14 mouse cellular contexts compared by ENCODE assay signal in genomic region chr13:24792411-24793045, GRCm38 (mm10). TPM values are rescaled to one million over a fixed set of nuclear protein-coding genes. Genes with fewer than 3 reads are reported as not detected.
DNase-seq lines count a peak whose midpoint lies in the region; ATAC-seq and TF ChIP-seq lines count a peak whose summit lies in the region.
"Had no signal": no experiment of that assay in that cellular context is flagged by ENCODE, and none has a peak within 500 bp of the region (broad histone marks: within the 10 kb centered on the region; RNA-seq: fewer than 3 reads in every experiment).

No protein-coding gene starts in this region.

- no peak for ATAC-seq in midbrain, embryonic 11.5 days (ENCODE audit: low FRiP score)
- ATAC-seq: forebrain, embryonic 13.5 days had no signal

- TF ChIP-seq RAD21 in CH12.LX (IDR thresholded peaks at IDR 0.05; ENCODE audit: low read depth, low read length) = no peak

- H3K4me2 ChIP-seq in CH12.LX (ENCODE audit: insufficient read depth, low read depth, poor library complexity, severe bottlenecking) = no peak overlapping the region
- H3K4me2 ChIP-seq in midbrain, embryonic 11.5 days = no peak overlapping the region
- H3K4me2 ChIP-seq: forebrain, embryonic 13.5 days; heart, embryonic 13.5 days had no signal

- TF ChIP-seq POLR2A in CH12.LX (IDR thresholded peaks at IDR 0.05; ENCODE audit: low read depth, low read length) = no peak
- no peak for TF ChIP-seq POLR2A in bone marrow, adult 2 months (IDR thresholded peaks at IDR 0.05; ENCODE audit: borderline replicate concordance, control insufficient read depth, low read depth, low read length)

- no peaks in the 10 kb centered on the region for H3K9me3 ChIP-seq in CH12.LX (replicated peaks; ENCODE audit: low read length)
- H3K9me3 ChIP-seq in megakaryocyte, embryonic 14.5 days = no peaks in the 10 kb centered on the region
- no peaks in the 10 kb centered on the region for H3K9me3 ChIP-seq in midbrain, embryonic 11.5 days (ENCODE audit: control insufficient read depth, low read length)
- H3K9me3 ChIP-seq: forebrain, embryonic 13.5 days; heart, embryonic 13.5 days had no signal

- 62% methylated on average over 9 of the region's 9 CpGs for WGBS in bone marrow, adult 2 months
- WGBS in midbrain, embryonic 11.5 days = 84% methylated on average over 9 of the region's 9 CpGs

- DNase-seq in heart, adult 9 months (ENCODE audit: low spot score in 2 of 2) = peak; percentile 39 to 49
- DNase-seq in heart, postnatal 4 days = no peak
- no peak for DNase-seq in CH12.LX (ENCODE audit: extremely low read depth)
- DNase-seq in spleen, adult 18-20 months = no peak
- no peak for DNase-seq in midbrain, embryonic 11.5 days (ENCODE audit: low spot score, missing footprints)
- DNase-seq in spleen, postnatal 10 days (ENCODE audit: low spot score in 2 of 2) = no peak
- DNase-seq: layer of hippocampus, postnatal 36 days; thymus, adult 2 months had no signal

- peaks cover 2 to 24% of the 10 kb centered on the region in 2 experiments for H3K4me1 ChIP-seq in CH12.LX (ENCODE audit: control insufficient read depth in 1 of 2, insufficient read depth in 2 of 2)
- H3K4me1 ChIP-seq in bone marrow, adult 2 months (ENCODE audit: control insufficient read depth, insufficient read depth, low read length) = no peaks in the 10 kb centered on the region
- peaks cover 23% of the 10 kb centered on the region for H3K4me1 ChIP-seq in megakaryocyte, embryonic 14.5 days
- H3K4me1 ChIP-seq in midbrain, embryonic 11.5 days (ENCODE audit: control insufficient read depth, insufficient read depth, low read length) = no peaks in the 10 kb centered on the region
- H3K4me1 ChIP-seq: forebrain, embryonic 13.5 days had no signal

- no peak for TF ChIP-seq EP300 in CH12.LX (IDR thresholded peaks at IDR 0.05; ENCODE audit: low read length)

- in situ Hi-C loops in CH12.LX (cut with MboI; ENCODE audit: low pct_ligation_motif_present, low pct_unique_long_range_greater_than_20kb, low sequenced_read_pairs) = no loop called here

- no peak overlapping the region for H3K27ac ChIP-seq in CH12.LX (ENCODE audit: insufficient read depth, low read depth)
- peak overlapping the region; percentile 19; the same call in 1 of the 2 replicates for H3K27ac ChIP-seq in bone marrow, adult 2 months (ENCODE audit: control insufficient read depth, insufficient read depth, low read depth, low read length, poor library complexity)
- H3K27ac ChIP-seq in midbrain, embryonic 11.5 days (ENCODE audit: low read depth, low read length) = no peak overlapping the region
- H3K27ac ChIP-seq: forebrain, embryonic 13.5 days; heart, embryonic 13.5 days; liver, embryonic 14.5 days had no signal

- H3K36me3 ChIP-seq in CH12.LX (replicated peaks in 1 of 2; ENCODE audit: control insufficient read depth in 1 of 2, insufficient read depth in 1 of 2, low read length in 1 of 2) = no peaks in the 10 kb centered on the region
- H3K36me3 ChIP-seq in megakaryocyte, embryonic 14.5 days (replicated peaks; ENCODE audit: low read length) = no peaks in the 10 kb centered on the region
- H3K36me3 ChIP-seq in midbrain, embryonic 11.5 days (ENCODE audit: control insufficient read depth, insufficient read depth, low read length) = no peaks in the 10 kb centered on the region
- H3K36me3 ChIP-seq: heart, embryonic 13.5 days had no signal

- H3K4me3 ChIP-seq in CH12.LX (replicated peaks in 1 of 3; ENCODE audit: low read depth in 2 of 3, low read length in 2 of 3, poor library complexity in 1 of 3) = no peak overlapping the region
- H3K4me3 ChIP-seq in bone marrow, adult 2 months (replicated peaks; ENCODE audit: control insufficient read depth, low read depth, low read length) = no peak overlapping the region
- peak overlapping the region; percentile 47 for H3K4me3 ChIP-seq in megakaryocyte, embryonic 14.5 days (replicated peaks)
- no peak overlapping the region for H3K4me3 ChIP-seq in midbrain, embryonic 11.5 days (ENCODE audit: low read depth, low read length)
- H3K4me3 ChIP-seq: forebrain, embryonic 13.5 days; heart, embryonic 13.5 days had no signal

- H3K79me2 ChIP-seq in CH12.LX (replicated peaks; ENCODE audit: control insufficient read depth, extremely low read depth, insufficient read depth, poor library complexity, severe bottlenecking) = no peaks in the 10 kb centered on the region

- no peak for TF ChIP-seq CTCF in CH12.LX (conservative IDR thresholded peaks at IDR 0.05 in 1 of 2, IDR thresholded peaks at IDR 0.05 in 1 of 2; ENCODE audit: low read depth in 2 of 2, low read length in 2 of 2)
- no peak for TF ChIP-seq CTCF in bone marrow, adult 2 months (IDR thresholded peaks at IDR 0.05; ENCODE audit: control insufficient read depth, insufficient read depth, low read length)

- dilution Hi-C loops in CH12.LX (cut with MboI; ENCODE audit: extremely low pct_ligation_motif_present, extremely low pct_unique_long_range_greater_than_20kb, low sequenced_read_pairs) = no loop called here

- no peaks in the 10 kb centered on the region for H3K27me3 ChIP-seq in CH12.LX (replicated peaks)
- no peaks in the 10 kb centered on the region for H3K27me3 ChIP-seq in megakaryocyte, embryonic 14.5 days (replicated peaks)
- H3K27me3 ChIP-seq in midbrain, embryonic 11.5 days (ENCODE audit: control insufficient read depth, insufficient read depth, low read length) = no peaks in the 10 kb centered on the region
- H3K27me3 ChIP-seq: forebrain, embryonic 13.5 days; heart, embryonic 13.5 days had no signal

- no peak overlapping the region for H3K9ac ChIP-seq in CH12.LX (ENCODE audit: insufficient read depth, low read depth)
- no peak overlapping the region for H3K9ac ChIP-seq in midbrain, embryonic 11.5 days (ENCODE audit: low read length)
- H3K9ac ChIP-seq: forebrain, embryonic 13.5 days; heart, embryonic 13.5 days; liver, embryonic 14.5 days had no signal

TF ChIP-seq in CH12.LX, 34 proteins besides CTCF, POLR2A, EP300 and RAD21:
- TF ChIP-seq IRF4 (IDR thresholded peaks at IDR 0.05; ENCODE audit: low read depth, low read length) = peak; percentile 13; the same call in 1 of the 2 replicates
- no peak for TF ChIP-seq BHLHE40 (IDR thresholded peaks at IDR 0.05; ENCODE audit: low read depth, low read length)
- 0 out of 2 replicates have a peak, but pooled peaks have one; percentile 10 for TF ChIP-seq SIN3A (IDR thresholded peaks at IDR 0.05; ENCODE audit: low read length)

RNA-seq across cellular contexts. Expression of gene BC005537, which starts 8.9 kb away (rescaled TPM):
- total RNA-seq in heart, postnatal 4 days (2021) = 100 to 1,000 TPM; 156 to 166 TPM
- total RNA-seq in CH12.LX (2012; rRNA removed) (21.8 and 28.3 TPM in 2 replicates), CH12.LX (2014; rRNA removed) (37.0 and 39.0 TPM in 2 replicates)
- 47.5 and 47.7 TPM in 2 replicates for polyA plus RNA-seq in CH12.LX (2012; ENCODE audit: insufficient read length, low read depth)
- polyA plus RNA-seq in bone marrow, adult 2 months (2011; ENCODE audit: insufficient read depth, insufficient read length, low replicate concordance, missing spikeins) = 67.8 and 76.9 TPM in 2 replicates
- polyA plus RNA-seq in megakaryocyte, embryonic 14.5 days (2012; ENCODE audit: insufficient read depth, low replicate concordance) = 32.0 and 48.1 TPM in 2 replicates
- polyA plus RNA-seq in midbrain, embryonic 11.5 days (2014; fragmentation: Nextera tagmentation; extraction: Ambion mirVana) = 25.0 and 26.1 TPM in 2 replicates

RNA-seq across cellular contexts. Expression of gene Gmnn, which starts 30.8 kb away (rescaled TPM):
- total RNA-seq in heart, postnatal 4 days (2021) = 10 to 100 TPM; 69.9 to 75.8 TPM
- total RNA-seq in CH12.LX (2012; rRNA removed) (117 and 138 TPM in 2 replicates), CH12.LX (2014; rRNA removed) (166 and 191 TPM in 2 replicates)
- polyA plus RNA-seq in CH12.LX (2012; ENCODE audit: insufficient read length, low read depth) = 164 and 166 TPM in 2 replicates
- polyA plus RNA-seq in bone marrow, adult 2 months (2011; ENCODE audit: insufficient read depth, insufficient read length, low replicate concordance, missing spikeins) = 91.4 and 105 TPM in 2 replicates
- 6.3 TPM in 1 of 2 replicates, not detected in the other for polyA plus RNA-seq in megakaryocyte, embryonic 14.5 days (2012; ENCODE audit: insufficient read depth, low replicate concordance)
- polyA plus RNA-seq in midbrain, embryonic 11.5 days (2014; fragmentation: Nextera tagmentation; extraction: Ambion mirVana) = 145 and 152 TPM in 2 replicates

RNA-seq across cellular contexts. Expression of gene Acot13, which starts 38.8 kb away (rescaled TPM):
- total RNA-seq in heart, postnatal 4 days (2021) = 100 to 1,000 TPM; 233 to 245 TPM
- total RNA-seq in CH12.LX (2012; rRNA removed) (46.0 and 50.5 TPM in 2 replicates), CH12.LX (2014; rRNA removed) (36.0 and 37.1 TPM in 2 replicates)
- polyA plus RNA-seq in CH12.LX (2012; ENCODE audit: insufficient read length, low read depth) = 45.5 and 46.7 TPM in 2 replicates
- 19.8 and 37.3 TPM in 2 replicates for polyA plus RNA-seq in bone marrow, adult 2 months (2011; ENCODE audit: insufficient read depth, insufficient read length, low replicate concordance, missing spikeins)
- polyA plus RNA-seq in megakaryocyte, embryonic 14.5 days (2012; ENCODE audit: insufficient read depth, low replicate concordance) = 19.1 and 40.5 TPM in 2 replicates
- 53.5 and 58.8 TPM in 2 replicates for polyA plus RNA-seq in midbrain, embryonic 11.5 days (2014; fragmentation: Nextera tagmentation; extraction: Ambion mirVana)

RNA-seq across cellular contexts. Expression of gene Tdp2, which starts 39.0 kb away (rescaled TPM):
- 10 to 100 TPM; 16.9 to 21.0 TPM for total RNA-seq in heart, postnatal 4 days (2021)
- total RNA-seq in CH12.LX (2012; rRNA removed) (37.4 and 38.0 TPM in 2 replicates), CH12.LX (2014; rRNA removed) (96.6 and 116 TPM in 2 replicates)
- polyA plus RNA-seq in CH12.LX (2012; ENCODE audit: insufficient read length, low read depth) = 44.5 and 54.5 TPM in 2 replicates
- polyA plus RNA-seq in bone marrow, adult 2 months (2011; ENCODE audit: insufficient read depth, insufficient read length, low replicate concordance, missing spikeins) = 26.5 and 37.7 TPM in 2 replicates
- polyA plus RNA-seq in megakaryocyte, embryonic 14.5 days (2012; ENCODE audit: insufficient read depth, low replicate concordance) = 5.8 and 20.5 TPM in 2 replicates
- polyA plus RNA-seq in midbrain, embryonic 11.5 days (2014; fragmentation: Nextera tagmentation; extraction: Ambion mirVana) = 79.6 and 80.9 TPM in 2 replicates

RNA-seq across cellular contexts. Expression of gene Armh2, which starts 51.5 kb away (rescaled TPM):
- not detected for total RNA-seq in heart, postnatal 4 days (2021)
- total RNA-seq in CH12.LX (2012; rRNA removed) (not detected in 2 replicates), CH12.LX (2014; rRNA removed) (not detected in 2 replicates)
- polyA plus RNA-seq in CH12.LX (2012; ENCODE audit: insufficient read length, low read depth) = not detected in 2 replicates
- not detected in 2 replicates for polyA plus RNA-seq in bone marrow, adult 2 months (2011; ENCODE audit: insufficient read depth, insufficient read length, low replicate concordance, missing spikeins)
- polyA plus RNA-seq in megakaryocyte, embryonic 14.5 days (2012; ENCODE audit: insufficient read depth, low replicate concordance) = not detected in 2 replicates
- polyA plus RNA-seq in midbrain, embryonic 11.5 days (2014; fragmentation: Nextera tagmentation; extraction: Ambion mirVana) = 0.26 TPM in 1 of 2 replicates, not detected in the other
- total RNA-seq: ES-E14; layer of hippocampus, postnatal 36 days had no signal
- polyA plus RNA-seq: forebrain, embryonic 13.5 days; heart, embryonic 13.5 days; liver, embryonic 14.5 days; thymus, adult 2 months had no signal

Comparison
In these comparisons a context has a peak if more than half of its experiments do, and no peak if none do; other contexts are left out.
1. DNase-seq: peak in heart, adult 9 months (2 of 2); none in heart, postnatal 4 days (single experiment), CH12.LX (single experiment), spleen, adult 18-20 months (0 of 2), midbrain, embryonic 11.5 days (single experiment) and spleen, postnatal 10 days (0 of 2).
2. RNA of gene Gmnn, which starts 30.8 kb away (polyA plus RNA-seq): 164 to 166 TPM in CH12.LX, 145 to 152 TPM in midbrain, embryonic 11.5 days and 91.4 to 105 TPM in bone marrow, adult 2 months; 6.3 TPM in megakaryocyte, embryonic 14.5 days; every median in the first group is over 10 times any median in the second.